Mouse (Mus musculus) heart, embryonic 14.5 days (tissue): Measurements from ENCODE around the gene Prrc2b. TPM values are rescaled to one million over a fixed set of nuclear protein-coding genes. Genes with fewer than 3 reads are reported as not detected.

Source experiments
- ATAC-seq: fragments of 200-750 bp; cut with Nextera tagmentation; 2 replicates; pipeline ENCODE4 v1.8.0; 2017; ENCODE audit warnings: low read depth, moderate TSS enrichment; ENCODE audit not compliant: insufficient number of reproducible peaks, insufficient read depth, low FRiP score
- H3K27ac ChIP-seq, 2 experiments: fragments of 200-500 bp in 1 of 2; fragments of 300-500 bp in 1 of 2; sonication (generic) in 1 of 2; replicated peaks in 1 of 2; 2 replicates each; pipeline ENCODE4 v1.5.1; 2012 to 2014; ENCODE audit warnings: low read depth in 2 of 2, low read length in 2 of 2, control low read depth in 1 of 2, mild to moderate bottlenecking in 1 of 2, mixed read lengths in 1 of 2; ENCODE audit not compliant: control insufficient read depth in 1 of 2, insufficient read depth in 1 of 2
- H3K27me3 ChIP-seq: fragments of 300-500 bp; sonication (generic); 2 replicates; pipeline ENCODE4 v1.6.1; 2014; ENCODE audit warnings: mild to moderate bottlenecking, low read length, control low read depth; ENCODE audit not compliant: control insufficient read depth, insufficient read depth
- H3K36me3 ChIP-seq: fragments of 300-500 bp; sonication (generic); 2 replicates; pipeline ENCODE4 v1.6.1; 2014; ENCODE audit warnings: mild to moderate bottlenecking, control low read depth, low read length, mixed read lengths; ENCODE audit not compliant: control insufficient read depth, insufficient read depth
- H3K4me1 ChIP-seq, 2 experiments: fragments of 200-500 bp in 1 of 2; fragments of 300-500 bp in 1 of 2; sonication (generic) in 1 of 2; 2 replicates each; pipeline ENCODE4 v1.6.1; 2012 to 2014; ENCODE audit warnings: low read length in 2 of 2, control low read depth in 1 of 2, mixed read lengths in 1 of 2; ENCODE audit not compliant: control insufficient read depth in 2 of 2, insufficient read depth in 2 of 2
- H3K4me2 ChIP-seq: fragments of 300-500 bp; sonication (generic); 2 replicates; pipeline ENCODE4 v1.6.1; 2014; ENCODE audit warnings: mild to moderate bottlenecking, low read length
- H3K4me3 ChIP-seq, 2 experiments: fragments of 200-500 bp in 1 of 2; fragments of 300-500 bp in 1 of 2; sonication (generic) in 1 of 2; 2 replicates each; pipeline ENCODE4 v1.5.1; 2012 to 2014; ENCODE audit warnings: low read length in 2 of 2, mild to moderate bottlenecking in 2 of 2, control low read depth in 1 of 2, low read depth in 1 of 2, moderate library complexity in 1 of 2; ENCODE audit not compliant: control insufficient read depth in 1 of 2, insufficient read depth in 1 of 2
- H3K9ac ChIP-seq: fragments of 300-500 bp; sonication (generic); 2 replicates; pipeline ENCODE4 v1.6.1; 2014; ENCODE audit warnings: mild to moderate bottlenecking, low read length
- H3K9me3 ChIP-seq: fragments of 300-500 bp; sonication (generic); 2 replicates; pipeline ENCODE4 v1.6.1; 2016; ENCODE audit warnings: low read length, control low read depth; ENCODE audit not compliant: control insufficient read depth
- WGBS: fragments of 180-500 bp; shearing (Covaris S2); extraction: QIAGEN DNeasy Blood & Tissue Kit; methylation state at CpG from one replicate; pipeline ENCODE4 v1.1.7; 2014; 5-methylcytosine and 5-hydroxymethylcytosine counted together
- polyA plus RNA-seq: library from polyadenylated mRNA; unstranded; fragments of >200 nt; fragmentation: Nextera tagmentation; extraction: Ambion mirVana; gene quantifications from 2 replicates; pipeline ENCODE4 v1.2.1, GENCODE M21; 2014

Prrc2b gene
- polyA plus RNA-seq, 1 experiment from 2014 or later, result 41.8 TPM

GRCm38 (mm10) chr2:32190620-32191019, 39.7 kb downstream of the Prrc2b start:
- no peaks in the 10 kb centered on the region for H3K27me3 ChIP-seq
- 0 out of 4 replicates have a peak, but pooled peaks cover 0 to 3% of the 10 kb centered on the region in 2 experiments for H3K4me1 ChIP-seq
- 41% methylated on average over 1 of the region's 1 CpGs for WGBS
- ATAC-seq, result no peak
- no peaks in the 10 kb centered on the region for H3K9me3 ChIP-seq
- H3K27ac ChIP-seq, result no peak overlapping the region
- H3K9ac ChIP-seq, result no peak overlapping the region
- no peak overlapping the region for H3K4me3 ChIP-seq
- H3K4me2 ChIP-seq, result no peak overlapping the region
- peaks cover 89% of the 10 kb centered on the region for H3K36me3 ChIP-seq

DNA sequence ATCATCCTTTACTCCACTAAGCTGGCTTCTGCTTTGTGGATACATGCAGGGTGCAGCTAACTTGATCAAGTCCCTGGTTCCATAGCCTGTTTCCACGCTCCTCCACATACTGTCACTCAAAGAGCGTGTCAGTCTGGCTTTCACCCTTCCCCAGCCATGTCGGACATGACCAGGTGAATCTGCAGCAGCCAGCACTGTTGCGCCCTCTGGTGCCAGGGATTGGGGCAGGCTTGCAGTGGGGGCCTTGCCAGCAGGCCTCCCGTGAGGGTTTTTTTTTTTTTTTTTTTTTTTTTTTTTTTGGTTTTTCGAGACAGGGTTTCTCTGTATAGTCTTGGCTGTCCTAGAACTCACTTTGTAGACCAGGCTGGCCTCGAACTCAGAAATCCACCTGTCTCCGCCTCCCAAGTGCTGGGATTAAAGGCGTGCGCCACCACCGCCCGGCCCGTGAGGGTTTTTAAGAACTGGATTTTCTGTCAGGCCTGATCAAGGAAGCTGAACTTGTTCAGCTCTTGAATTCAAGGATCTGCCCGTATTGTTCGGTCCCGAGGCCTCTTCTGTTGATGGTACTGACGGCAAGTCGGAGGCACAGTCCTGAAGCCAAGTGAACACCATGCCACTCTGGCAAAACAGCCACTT, 41.1 kb downstream of the Prrc2b start:
- 82% methylated on average over 17 of the region's 18 CpGs for WGBS
- H3K9ac ChIP-seq, result no peak overlapping the region
- H3K27ac ChIP-seq, result no peak overlapping the region; a peak in 1 of 4 replicates
- H3K36me3 ChIP-seq, result peaks cover 90% of the 10 kb centered on the region
- no peaks in the 10 kb centered on the region for H3K27me3 ChIP-seq
- no peak overlapping the region for H3K4me2 ChIP-seq
- H3K4me3 ChIP-seq, result no peak overlapping the region
- ATAC-seq, result no peak
- 0 out of 4 replicates have a peak, but pooled peaks cover 0 to 3% of the 10 kb centered on the region in 2 experiments for H3K4me1 ChIP-seq
- H3K9me3 ChIP-seq, result no peaks in the 10 kb centered on the region

DNA sequence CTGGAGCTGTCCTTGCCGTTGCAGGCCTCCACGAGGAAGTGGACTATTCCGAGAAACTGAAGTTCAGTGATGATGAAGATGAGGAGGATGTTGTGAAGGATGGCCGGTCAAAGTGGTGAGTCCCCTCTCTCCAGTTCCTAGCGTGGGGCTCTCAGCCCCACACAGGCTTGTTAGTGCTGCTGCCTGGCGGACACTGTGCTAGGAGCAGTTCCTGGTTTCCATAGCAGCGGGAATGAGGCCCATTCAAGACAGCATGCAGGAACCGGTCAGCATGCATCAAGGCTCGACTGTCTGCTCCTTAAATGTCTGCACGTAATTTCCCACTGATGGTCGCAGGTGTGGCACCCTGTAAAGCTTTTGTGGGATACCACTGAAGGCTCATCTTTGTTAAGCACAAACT, 48.1 kb downstream of the Prrc2b start:
- Histone ChIP-seq H3K4me2 (no peak overlapping the region), H3K36me3 (peaks cover 100% of the 10 kb centered on the region), H3K9ac (no peak overlapping the region), H3K27ac (no peak overlapping the region), H3K4me3 (no peak overlapping the region), H3K27me3 (no peaks in the 10 kb centered on the region), H3K4me1 (no peaks in the 10 kb centered on the region; a peak in 1 of 4 replicates), H3K9me3 (no peaks in the 10 kb centered on the region)
- no peak for ATAC-seq
- 76% methylated on average over 11 of the region's 11 CpGs for WGBS

DNA sequence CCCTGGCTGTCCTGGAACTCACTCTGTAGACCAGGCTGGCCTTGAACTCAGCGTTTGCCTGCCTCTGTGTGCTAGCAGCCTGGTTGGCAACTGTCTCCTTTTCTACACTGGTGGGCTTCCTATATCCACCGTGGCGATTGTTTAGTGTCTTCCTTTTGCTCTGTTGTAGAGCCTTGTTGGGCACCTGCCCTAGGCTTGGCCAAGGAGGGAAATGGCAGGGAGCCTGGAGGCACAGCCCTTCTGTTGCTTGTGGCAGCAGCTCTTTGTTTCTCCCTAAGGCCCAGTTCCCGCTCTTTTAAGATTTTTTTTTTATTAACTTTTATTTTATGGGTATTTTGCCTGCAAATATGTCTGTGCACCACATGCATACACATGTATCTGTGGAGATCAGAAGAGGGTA, 49.2 kb downstream of the Prrc2b start:
- H3K9me3 ChIP-seq, result no peaks in the 10 kb centered on the region
- peaks cover 100% of the 10 kb centered on the region for H3K36me3 ChIP-seq
- no peaks in the 10 kb centered on the region for H3K27me3 ChIP-seq
- H3K4me2 ChIP-seq, result no peak overlapping the region
- H3K4me1 ChIP-seq, result no peaks in the 10 kb centered on the region; a peak in 1 of 4 replicates
- over 99% methylated on average over 4 of the region's 4 CpGs for WGBS
- no peak for ATAC-seq
- no peak overlapping the region for H3K4me3 ChIP-seq
- no peak overlapping the region for H3K27ac ChIP-seq
- no peak overlapping the region for H3K9ac ChIP-seq

GRCm38 (mm10) chr2:32200712-32201111, 49.8 kb downstream of the Prrc2b start:
- no peaks in the 10 kb centered on the region; a peak in 1 of 4 replicates for H3K4me1 ChIP-seq
- no peak overlapping the region for H3K27ac ChIP-seq
- H3K27me3 ChIP-seq, result no peaks in the 10 kb centered on the region
- H3K4me2 ChIP-seq, result no peak overlapping the region
- H3K9ac ChIP-seq, result no peak overlapping the region
- WGBS, result 92% methylated on average over 11 of the region's 11 CpGs
- peaks cover 100% of the 10 kb centered on the region for H3K36me3 ChIP-seq
- no peak for ATAC-seq
- H3K9me3 ChIP-seq, result no peaks in the 10 kb centered on the region
- no peak overlapping the region for H3K4me3 ChIP-seq

DNA sequence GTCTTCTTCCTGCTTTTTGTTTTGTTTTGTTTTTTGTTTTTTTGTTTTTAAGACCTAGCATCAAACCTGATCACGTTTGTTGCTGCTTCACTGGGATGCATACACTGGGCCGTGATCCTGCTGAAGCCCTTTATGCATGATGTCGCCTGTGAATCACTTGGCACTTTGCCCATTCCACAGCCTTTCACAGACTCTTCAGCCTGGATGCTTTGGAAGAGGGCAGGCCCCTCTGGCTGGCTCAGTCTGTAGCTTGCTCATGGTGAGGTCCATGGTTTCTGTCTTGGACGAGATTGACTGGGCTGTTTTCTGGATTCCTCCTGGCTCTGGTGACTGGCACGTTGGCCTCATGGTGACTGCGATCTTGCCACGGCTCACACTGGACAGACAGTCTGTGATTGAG, 50.6 kb downstream of the Prrc2b start:
- H3K27me3 ChIP-seq, result no peaks in the 10 kb centered on the region
- H3K36me3 ChIP-seq, result peaks cover 100% of the 10 kb centered on the region
- H3K9ac ChIP-seq, result no peak overlapping the region
- 38% methylated on average over 7 of the region's 7 CpGs for WGBS
- H3K4me2 ChIP-seq, result no peak overlapping the region
- no peaks in the 10 kb centered on the region; a peak in 1 of 4 replicates for H3K4me1 ChIP-seq
- no peaks in the 10 kb centered on the region for H3K9me3 ChIP-seq
- ATAC-seq, result no peak
- H3K27ac ChIP-seq, result no peak overlapping the region
- no peak overlapping the region for H3K4me3 ChIP-seq

DNA sequence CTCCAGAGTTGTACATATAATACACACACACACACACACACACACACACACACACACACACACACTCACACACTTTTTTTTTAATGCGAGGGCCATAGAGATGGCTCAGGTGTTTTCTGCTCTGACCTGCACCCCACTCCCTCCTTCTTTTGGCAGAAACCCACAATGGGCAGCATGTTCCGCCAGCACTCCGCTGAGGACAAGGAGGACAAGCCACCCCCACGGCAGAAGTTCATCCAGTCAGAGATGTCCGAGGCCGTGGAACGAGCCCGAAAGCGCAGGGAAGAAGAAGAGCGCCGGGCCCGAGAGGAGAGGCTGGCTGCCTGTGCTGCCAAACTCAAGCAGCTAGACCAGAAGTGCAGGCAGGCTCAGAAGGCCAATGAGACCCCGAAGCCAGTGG, 53.0 kb downstream of the Prrc2b start:
- ATAC-seq, result no peak
- H3K9ac ChIP-seq, result no peak overlapping the region
- H3K27ac ChIP-seq, result no peak overlapping the region
- H3K27me3 ChIP-seq, result no peaks in the 10 kb centered on the region
- 96% methylated on average over 13 of the region's 13 CpGs for WGBS
- H3K4me3 ChIP-seq, result no peak overlapping the region
- no peak overlapping the region for H3K4me2 ChIP-seq
- H3K9me3 ChIP-seq, result no peaks in the 10 kb centered on the region
- H3K36me3 ChIP-seq, result peaks cover 100% of the 10 kb centered on the region
- H3K4me1 ChIP-seq, result no peaks in the 10 kb centered on the region; a peak in 1 of 4 replicates

DNA sequence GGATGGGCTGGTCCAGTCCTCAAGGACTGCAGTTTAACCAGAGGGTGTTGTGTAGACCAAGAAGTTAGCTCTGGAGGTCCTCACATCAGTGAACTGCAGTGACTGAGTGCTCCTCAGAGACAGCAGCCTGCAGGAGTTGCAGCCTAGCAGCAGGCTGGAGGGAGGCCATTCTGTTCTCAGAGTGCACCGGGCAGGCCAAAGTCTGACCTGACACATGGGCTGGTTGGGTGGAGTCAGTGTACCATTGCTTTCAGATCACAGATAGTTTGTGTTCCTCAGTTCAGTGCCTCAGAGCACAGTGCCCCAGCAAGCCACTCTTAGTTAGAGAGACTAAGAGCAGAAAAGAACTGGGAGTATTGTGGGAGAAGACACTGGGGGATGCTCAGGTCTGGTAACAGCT, 56.8 kb downstream of the Prrc2b start:
- Histone ChIP-seq H3K9ac (no peak overlapping the region), H3K27me3 (no peaks in the 10 kb centered on the region), H3K4me3 (no peak overlapping the region), H3K27ac (no peak overlapping the region), H3K9me3 (no peaks in the 10 kb centered on the region), H3K4me1 (no peaks in the 10 kb centered on the region), H3K4me2 (no peak overlapping the region), H3K36me3 (peaks cover 100% of the 10 kb centered on the region)
- WGBS, result 95% methylated on average over 1 of the region's 1 CpGs
- no peak for ATAC-seq
